Mouse (Mus musculus): ENCODE measurements around the gene Tusc2.

The Tusc2 gene

GRCm38 (mm10) chr9:107609433-107609830 is 46.4 kb downstream of the Tusc2 start:
- no peak for DNase-seq (ENCODE audit: low read depth, low spot score)

- no peak for DNase-seq (ENCODE audit: low read depth, low spot score)
Observed at GRCm38 (mm10) chr9:107611456-107612190, 48.6 kb downstream of the Tusc2 start.

GRCm38 (mm10) chr9:107612191-107612944 is 49.3 kb downstream of the Tusc2 start:
- peak; percentile 99 for DNase-seq (ENCODE audit: low read depth, low spot score)

- no peak for DNase-seq (ENCODE audit: low read depth, low spot score)
Observed at GRCm38 (mm10) chr9:107612945-107613569, 50.0 kb downstream of the Tusc2 start.

- no peak for DNase-seq (ENCODE audit: low read depth, low spot score)
Observed at GRCm38 (mm10) chr9:107615035-107615434, 52.0 kb downstream of the Tusc2 start.
